Mouse (Mus musculus) spleen, postnatal 10 days (tissue): Measurements from ENCODE around the gene 1110059E24Rik.
"Not testable (repeated sequence)": the region's sequence is repeated elsewhere in the genome, so short reads cannot be mapped to it uniquely, and the experiment has no call there.

Experiments used
- DNase-seq, 2 experiments: peaks; one replicate each; pipeline ENCODE4 v3.0.0; 2021 to 2022; ENCODE audit warnings: low spot score in 2 of 2

Gene 1110059E24Rik

DNA sequence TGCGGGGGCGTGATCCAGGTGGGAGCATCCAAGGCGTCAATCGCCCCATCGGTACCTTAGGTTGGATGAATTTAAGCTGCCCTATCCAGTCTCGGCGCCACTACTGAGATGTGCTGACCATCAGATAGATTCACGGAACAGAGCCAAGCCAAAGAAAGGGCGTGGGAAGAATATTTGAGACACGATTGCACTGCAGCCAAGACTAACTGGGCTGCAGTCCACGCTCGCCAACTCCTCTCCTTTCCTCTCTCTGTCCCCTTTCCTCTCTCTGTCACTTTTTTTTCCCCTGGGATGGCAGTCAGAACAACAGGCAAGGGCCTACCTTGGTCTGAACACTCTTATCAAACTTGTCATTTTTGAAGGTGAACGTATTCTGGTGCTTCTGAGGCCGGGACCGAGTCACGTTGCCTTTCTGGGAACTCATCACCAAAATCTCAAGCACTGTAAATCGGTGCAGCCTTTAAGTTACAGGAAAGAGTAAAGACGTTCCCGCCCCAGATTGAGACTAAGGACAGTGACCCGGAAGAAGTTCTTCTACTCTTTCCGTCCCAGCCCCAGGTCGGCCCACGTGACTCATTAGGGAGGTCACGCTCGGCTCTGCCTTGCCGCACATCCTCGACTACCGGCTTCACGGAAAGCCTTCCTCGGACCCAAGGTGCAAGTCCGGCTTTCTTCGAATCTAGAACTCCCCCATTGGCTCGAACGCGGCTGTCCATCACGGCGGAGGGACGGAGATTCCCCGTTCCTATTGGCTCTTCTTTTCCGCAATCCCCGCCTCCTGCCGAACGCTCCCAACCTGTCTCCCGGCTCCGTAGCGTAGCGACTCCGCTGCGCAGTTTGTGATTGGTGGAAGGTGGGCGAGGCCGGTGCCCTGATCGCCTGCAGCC, at the start of gene 1110059E24Rik:
TSS of gene 1110059E24Rik (minus strand) at position 692 of the 887 bp plus-strand sequence.
- DNase-seq, result peak; percentile 89 to 95

DNA sequence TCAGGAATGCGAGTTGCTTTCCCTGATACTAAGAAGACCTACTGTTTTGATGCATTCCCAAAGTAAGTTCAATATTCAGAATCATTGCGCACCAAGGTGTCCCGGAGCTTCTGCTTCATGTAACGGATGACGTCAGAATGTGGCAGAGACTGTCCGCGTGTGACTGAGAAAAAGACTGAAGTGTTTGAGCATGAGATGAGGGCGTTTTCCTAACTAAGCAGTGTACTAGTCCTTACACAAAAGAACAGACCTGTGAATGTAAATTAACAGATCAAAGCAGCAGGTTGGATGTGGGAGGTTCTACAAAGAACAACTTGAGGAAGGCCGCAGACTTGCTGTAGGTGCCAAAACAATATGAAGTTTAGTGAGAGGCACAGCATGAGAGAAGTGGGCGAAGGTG, 28.2 kb upstream of the 1110059E24Rik start:
- DNase-seq, result no peak

DNA sequence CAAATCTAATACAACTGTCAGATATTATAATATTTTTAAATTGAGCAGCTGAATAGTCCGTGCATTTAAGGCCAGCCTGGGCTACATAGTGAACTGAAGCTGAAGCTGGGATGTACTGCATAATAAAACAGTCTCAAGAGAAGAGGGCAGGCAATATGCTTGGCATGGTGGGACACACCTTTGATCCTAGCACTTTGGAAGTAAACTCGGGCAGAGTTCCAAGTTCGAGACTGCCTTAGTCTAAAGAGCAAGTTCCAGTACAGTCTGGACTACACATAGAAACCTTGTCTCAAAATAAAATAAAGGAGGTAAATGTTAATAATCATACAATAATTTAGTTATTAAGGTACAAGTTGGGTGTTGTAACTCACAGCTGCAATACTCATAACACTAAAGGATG, 27.3 kb upstream of the 1110059E24Rik start:
- no peak for DNase-seq

DNA sequence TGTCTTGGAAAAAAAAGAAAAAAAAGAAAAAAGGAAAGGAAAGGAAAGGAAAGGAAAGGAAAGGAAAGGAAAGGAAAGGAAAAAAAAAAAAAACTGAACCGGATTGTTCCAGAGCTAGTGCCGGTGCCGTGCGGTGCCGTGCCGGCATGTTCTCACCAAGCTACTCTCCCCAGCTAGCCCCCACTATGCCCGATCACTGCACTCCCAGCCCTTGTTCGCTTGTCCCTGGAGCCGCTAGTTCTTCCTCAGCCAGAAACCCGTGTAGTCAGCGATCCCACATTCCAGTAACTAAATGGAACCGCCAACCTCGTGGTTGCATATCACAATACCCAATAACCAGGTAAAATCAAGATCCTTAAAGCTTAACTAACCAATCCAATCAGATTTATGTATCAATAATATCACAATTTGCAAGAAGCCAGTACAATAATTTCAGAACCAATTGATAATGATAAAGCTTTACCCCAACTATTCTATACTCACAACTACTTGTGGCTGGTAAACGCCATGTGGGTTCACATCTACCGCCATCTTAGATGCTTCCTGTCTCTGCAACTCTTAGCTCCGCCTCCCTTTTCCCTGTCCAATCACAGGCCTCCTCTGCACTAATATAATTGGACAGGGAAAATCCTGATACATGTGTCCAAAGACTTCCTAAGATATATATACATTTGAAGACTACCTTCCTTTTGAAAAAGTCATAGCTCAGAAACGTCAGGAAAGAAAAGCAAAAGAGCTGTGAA, 21.7 kb upstream of the 1110059E24Rik start:
- DNase-seq, result no peak

DNA sequence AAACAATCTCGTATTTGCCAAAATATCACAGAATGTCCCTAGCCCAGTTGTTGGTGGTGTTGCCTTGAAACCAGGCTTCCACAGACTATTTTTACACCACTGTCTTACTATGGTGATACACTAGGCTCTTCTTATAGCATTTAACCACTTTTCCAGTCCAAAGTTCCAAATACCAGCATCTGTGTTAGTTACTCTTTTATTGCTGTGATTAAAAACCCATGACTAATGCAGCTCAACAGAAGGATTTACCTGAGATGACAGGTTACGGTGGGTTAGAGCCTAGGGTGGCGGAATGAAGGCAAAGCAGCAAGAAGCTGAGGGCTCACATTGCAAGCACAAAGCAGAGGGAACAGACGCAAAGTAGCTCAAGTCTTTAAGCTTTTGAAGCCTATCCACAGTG, 16.9 kb upstream of the 1110059E24Rik start:
- DNase-seq, result no peak

- no peak for DNase-seq
Observed at GRCm38 (mm10) chr19:21663756-21664456, 11.1 kb upstream of the 1110059E24Rik start.

GRCm38 (mm10) chr19:21660734-21661133, 8.0 kb upstream of the 1110059E24Rik start:
- no peak for DNase-seq

- DNase-seq, result no peak
Observed at GRCm38 (mm10) chr19:21654788-21655187, 2.0 kb upstream of the 1110059E24Rik start.

GRCm38 (mm10) chr19:21653172-21653981, 601 bp upstream of the 1110059E24Rik start, which contains the start of gene Abhd17b:
Gene Abhd17b (plus strand): TSS chr19:21653185.
- peak in 1 of 2 experiments; percentile 60 for DNase-seq

DNA sequence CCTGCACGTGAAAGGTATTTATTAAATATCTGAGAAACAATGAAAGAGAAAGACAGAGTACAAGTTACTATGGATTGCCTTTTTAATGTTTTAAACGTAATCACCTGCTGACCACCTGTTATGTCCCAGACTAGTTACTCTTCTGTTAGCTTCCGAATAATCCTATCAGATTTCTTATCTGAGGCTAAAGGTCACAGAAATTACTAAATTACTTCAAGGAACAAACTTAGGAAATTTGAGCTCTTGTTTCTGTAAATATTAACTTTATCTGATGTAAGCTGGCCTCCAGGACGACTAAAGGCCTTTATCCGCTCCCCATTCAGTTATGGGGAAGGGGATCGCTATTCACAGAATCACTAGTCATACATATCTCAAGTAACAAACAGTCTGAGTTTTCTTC, 1.1 kb downstream of the 1110059E24Rik start:
- DNase-seq, result no peak

GRCm38 (mm10) chr19:21646142-21646541, 6.6 kb downstream of the 1110059E24Rik start:
- no peak for DNase-seq

DNA sequence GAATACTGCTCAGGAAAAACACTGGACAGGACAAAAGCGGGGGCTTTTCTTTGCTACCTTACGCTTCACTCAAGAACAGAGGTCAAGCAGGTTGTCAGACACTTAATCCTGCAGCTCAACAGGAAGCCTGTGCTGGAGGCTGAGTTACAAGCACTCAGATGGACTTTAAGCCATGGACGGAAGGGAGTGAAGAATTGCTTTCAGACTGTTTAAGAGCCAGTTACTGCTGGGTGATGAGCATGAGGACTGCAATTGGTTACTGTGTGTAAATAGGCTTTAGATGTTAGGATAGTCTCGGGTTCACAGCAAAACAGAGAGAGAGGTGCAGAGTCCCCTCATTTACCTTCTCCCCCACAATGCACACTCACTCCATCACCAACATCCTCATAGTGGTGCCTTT, 7.5 kb downstream of the 1110059E24Rik start:
- DNase-seq, result no peak

DNA sequence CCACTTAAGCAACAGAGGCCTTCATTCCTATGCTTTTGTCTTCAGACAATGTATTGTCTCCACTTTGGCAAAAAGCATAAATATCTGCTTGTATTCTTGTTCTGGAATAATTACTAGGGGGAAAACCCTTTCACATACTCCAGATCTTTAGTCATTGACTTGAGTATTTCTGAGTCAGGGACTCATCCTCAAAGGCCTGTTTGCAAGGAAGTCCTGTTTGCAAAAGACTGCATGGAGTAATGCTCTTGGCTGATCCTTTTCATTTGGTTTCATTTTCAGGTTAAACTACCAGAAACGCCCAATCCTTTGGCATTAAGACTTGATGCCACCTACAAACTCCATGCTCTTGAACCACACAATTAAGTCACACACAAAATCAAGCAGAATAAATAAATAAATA, 8.8 kb downstream of the 1110059E24Rik start:
- no peak for DNase-seq

DNA sequence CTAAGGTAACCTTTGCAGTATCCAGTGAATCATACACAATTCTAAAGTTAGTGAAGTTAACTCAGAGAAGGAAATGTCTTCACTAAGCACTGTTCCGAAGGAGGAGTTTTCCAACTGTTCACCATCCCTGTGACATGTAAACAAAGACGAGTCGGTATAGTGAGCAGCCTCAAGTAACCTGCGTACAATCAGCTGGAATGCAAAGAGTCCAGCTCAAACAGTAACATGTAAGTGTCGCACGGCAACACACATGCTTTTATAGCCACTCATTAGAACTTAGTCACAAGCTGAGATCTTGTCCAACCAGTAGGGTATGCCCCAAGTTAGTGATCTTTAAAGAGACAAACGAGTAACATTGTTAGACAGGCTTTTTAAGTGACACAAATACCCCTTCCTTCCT, 15.1 kb downstream of the 1110059E24Rik start:
- DNase-seq, result no peak

GRCm38 (mm10) chr19:21636907-21637306, 15.9 kb downstream of the 1110059E24Rik start:
- DNase-seq, result no peak

DNA sequence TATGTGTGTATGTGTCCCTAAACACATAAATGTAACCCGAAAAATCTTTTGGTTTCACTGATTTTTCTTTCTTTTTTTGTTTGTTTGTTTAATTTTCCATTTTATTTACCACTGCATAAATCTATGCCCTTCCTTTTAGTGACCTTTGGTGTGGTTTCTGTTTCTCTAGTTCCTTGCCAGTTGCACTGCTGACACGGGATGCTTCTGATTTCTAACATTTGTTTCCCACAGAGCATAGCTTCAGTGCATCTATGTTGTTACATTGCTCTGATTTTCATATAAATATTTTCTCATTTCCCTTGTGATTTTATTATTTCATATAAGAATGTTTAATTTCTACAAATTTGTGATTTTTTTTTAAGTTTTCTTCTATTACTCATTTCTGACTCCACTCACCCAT, 17.4 kb downstream of the 1110059E24Rik start:
- DNase-seq, result no peak

- DNase-seq, result peak in 1 of 2 experiments; percentile 41
Observed at GRCm38 (mm10) chr19:21630656-21631331, 22.0 kb downstream of the 1110059E24Rik start.

DNA sequence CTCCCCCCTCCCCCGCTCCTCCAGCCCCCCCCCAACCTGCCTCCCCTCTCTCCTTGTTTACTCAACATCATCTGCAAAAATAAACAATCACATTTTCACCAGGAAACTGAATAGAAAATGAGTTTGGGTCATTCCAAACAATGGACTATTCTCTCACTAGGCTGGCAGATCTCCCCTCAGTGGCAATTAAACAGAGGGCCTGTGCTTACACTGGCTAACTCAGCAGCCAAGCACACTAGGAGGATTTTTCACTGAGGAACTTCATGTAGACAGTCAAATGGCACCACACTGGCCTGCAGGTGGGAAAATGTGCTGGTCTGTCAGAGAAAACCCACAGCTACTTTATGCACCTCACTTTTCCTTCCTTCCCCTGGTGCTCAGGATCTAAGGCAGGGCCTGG, 23.3 kb downstream of the 1110059E24Rik start:
- no peak for DNase-seq

DNA sequence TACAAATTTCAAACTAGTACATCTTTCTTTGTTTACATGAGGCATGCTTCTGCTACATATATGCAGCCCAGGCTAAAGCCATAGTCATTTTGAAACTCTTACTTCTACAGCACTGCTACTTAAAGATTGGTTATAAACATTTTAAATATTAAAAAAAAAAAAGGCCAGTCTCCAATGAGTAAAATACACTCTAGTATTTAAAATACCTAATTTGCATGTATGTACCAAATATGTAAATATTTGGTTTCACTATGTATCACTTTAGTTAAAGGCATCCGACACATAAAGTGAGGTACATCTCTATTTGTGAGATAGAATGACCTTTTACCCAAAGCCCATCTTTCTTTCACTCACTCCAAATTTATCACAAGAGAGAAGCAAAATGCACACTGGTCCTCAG, 23.7 kb downstream of the 1110059E24Rik start:
- no peak for DNase-seq

GRCm38 (mm10) chr19:21628440-21628839, 24.3 kb downstream of the 1110059E24Rik start:
- DNase-seq, result not testable (repeated sequence)
